Mouse (Mus musculus) CH12.LX (cell line): Measurements from ENCODE around the gene Parp1. TPM values are rescaled to one million over a fixed set of nuclear protein-coding genes. Genes with fewer than 3 reads are reported as not detected.

Source experiments
- DNase-seq: peaks from one replicate; pipeline ENCODE4 v3.0.0-alpha.2; 2013; ENCODE audit errors: extremely low read depth
- H3K27ac ChIP-seq: 2 replicates; pipeline ENCODE4 v1.5.1; 2012; ENCODE audit warnings: low read depth, mild to moderate bottlenecking, control low read depth, moderate library complexity; ENCODE audit not compliant: insufficient read depth
- H3K27me3 ChIP-seq: replicated peaks from 2 replicates; pipeline ENCODE3; 2012; ENCODE audit warnings: inconsistent platforms
- H3K36me3 ChIP-seq, 2 experiments: replicated peaks in 1 of 2; 2 replicates each; pipeline versions ENCODE3 to v1.6.1; 2012; ENCODE audit warnings: inconsistent platforms in 1 of 2, low read length in 1 of 2, mild to moderate bottlenecking in 1 of 2, mixed read lengths in 1 of 2, moderate library complexity in 1 of 2; ENCODE audit not compliant: control insufficient read depth in 1 of 2, insufficient read depth in 1 of 2
- H3K4me1 ChIP-seq, 2 experiments: 2 replicates each; pipeline ENCODE4 v1.6.1; 2012; ENCODE audit warnings: inconsistent platforms in 1 of 2, moderate library complexity in 1 of 2; ENCODE audit not compliant: insufficient read depth in 2 of 2, control insufficient read depth in 1 of 2
- H3K4me2 ChIP-seq: 2 replicates; pipeline ENCODE4 v1.6.1; 2012; ENCODE audit warnings: low read depth, mild to moderate bottlenecking, control low read depth; ENCODE audit not compliant: poor library complexity, insufficient read depth, severe bottlenecking
- H3K4me3 ChIP-seq, 3 experiments: fragments of 150-350 bp in 1 of 3; sonication (generic) in 1 of 3; replicated peaks in 1 of 3; 2 replicates each; pipeline versions ENCODE3 to v1.5.1; 2011 to 2012; ENCODE audit warnings: low read depth in 2 of 3, low read length in 2 of 3, mild to moderate bottlenecking in 2 of 3, moderate library complexity in 2 of 3, control low read depth in 1 of 3, improper control_type of control experiment in 1 of 3, inconsistent platforms in 1 of 3, mixed read lengths in 1 of 3; ENCODE audit not compliant: poor library complexity in 1 of 3
- H3K79me2 ChIP-seq: replicated peaks from 2 replicates; pipeline ENCODE4 v1.6.1; 2012; ENCODE audit warnings: mild to moderate bottlenecking, moderate library complexity; ENCODE audit not compliant: control insufficient read depth, poor library complexity, insufficient read depth, severe bottlenecking; ENCODE audit errors: extremely low read depth
- H3K9ac ChIP-seq: 2 replicates; pipeline ENCODE4 v1.6.1; 2012; ENCODE audit warnings: low read depth, mild to moderate bottlenecking, control low read depth, moderate library complexity; ENCODE audit not compliant: insufficient read depth
- H3K9me3 ChIP-seq: replicated peaks from 2 replicates; pipeline ENCODE3; 2012; ENCODE audit warnings: low read length, inconsistent platforms, mixed read lengths
- CHD1 ChIP-seq: IDR thresholded peaks from 2 replicates; pipeline ENCODE4 v1.6.1; 2012; ENCODE audit warnings: low read depth, low read length, improper control_type of control experiment, inconsistent platforms
- CTCF ChIP-seq, 2 experiments: IDR thresholded peaks in 1 of 2; conservative IDR thresholded peaks in 1 of 2; 2 replicates each; pipeline ENCODE4 v1.5.1; 2011 to 2012; ENCODE audit warnings: low read depth in 2 of 2, low read length in 2 of 2, improper control_type of control experiment in 1 of 2, inconsistent platforms in 1 of 2, mild to moderate bottlenecking in 1 of 2, moderate library complexity in 1 of 2
- ELF1 ChIP-seq: IDR thresholded peaks from 2 replicates; pipeline ENCODE4 v1.6.1; 2014; ENCODE audit warnings: low read depth, mild to moderate bottlenecking, inconsistent platforms, low read length, improper control_type of control experiment
- EP300 ChIP-seq: IDR thresholded peaks from 2 replicates; pipeline ENCODE4 v1.6.1; 2011; ENCODE audit warnings: low read length, improper control_type of control experiment
- HCFC1 ChIP-seq: IDR thresholded peaks from 2 replicates; pipeline ENCODE4 v1.6.1; 2012; ENCODE audit warnings: low read depth, mild to moderate bottlenecking, inconsistent platforms, low read length, improper control_type of control experiment
- JUN ChIP-seq: IDR thresholded peaks from 2 replicates; pipeline ENCODE4 v1.6.1; 2011; ENCODE audit warnings: low read depth, mild to moderate bottlenecking, low read length, improper control_type of control experiment, moderate library complexity; ENCODE audit not compliant: insufficient read depth
- JUND ChIP-seq: conservative IDR thresholded peaks from 2 replicates; pipeline ENCODE4 v1.6.1; 2011; ENCODE audit warnings: low read depth, low read length, improper control_type of control experiment
- MAFK ChIP-seq: IDR thresholded peaks from 2 replicates; pipeline ENCODE4 v1.6.1; 2011; ENCODE audit warnings: low read length, improper control_type of control experiment; ENCODE audit not compliant: insufficient replicate concordance
- MAZ ChIP-seq: IDR thresholded peaks from 2 replicates; pipeline ENCODE4 v1.6.1; 2012; ENCODE audit warnings: low read depth, mild to moderate bottlenecking, inconsistent platforms, low read length, improper control_type of control experiment, moderate library complexity
- MEF2A ChIP-seq: IDR thresholded peaks from 2 replicates; pipeline ENCODE4 v1.6.1; 2014; ENCODE audit warnings: low read depth, mild to moderate bottlenecking, inconsistent platforms, low read length, improper control_type of control experiment, borderline replicate concordance
- MYC ChIP-seq: IDR thresholded peaks from 2 replicates; pipeline ENCODE4 v1.6.1; 2011; ENCODE audit warnings: low read depth, mild to moderate bottlenecking, improper control_type of control experiment, low read length
- NRF1 ChIP-seq: IDR thresholded peaks from 2 replicates; pipeline ENCODE4 v1.6.1; 2014; ENCODE audit warnings: low read depth, mild to moderate bottlenecking, inconsistent platforms, low read length, improper control_type of control experiment, moderate library complexity
- SIN3A ChIP-seq: IDR thresholded peaks from 2 replicates; pipeline ENCODE4 v1.6.1; 2012; ENCODE audit warnings: low read length, improper control_type of control experiment, inconsistent platforms
- SMC3 ChIP-seq: IDR thresholded peaks from 2 replicates; pipeline ENCODE4 v1.6.1; 2011; ENCODE audit warnings: low read depth, low read length, improper control_type of control experiment
- USF1 ChIP-seq: IDR thresholded peaks from 2 replicates; pipeline ENCODE4 v1.6.1; 2014; ENCODE audit warnings: low read depth, mild to moderate bottlenecking, inconsistent platforms, low read length, improper control_type of control experiment
- USF2 ChIP-seq: conservative IDR thresholded peaks from 2 replicates; pipeline ENCODE4 v1.6.1; 2011; ENCODE audit warnings: low read depth, low read length, improper control_type of control experiment
- ZKSCAN1 ChIP-seq: IDR thresholded peaks from 2 replicates; pipeline ENCODE4 v1.6.1; 2012; ENCODE audit warnings: low read depth, inconsistent platforms, low read length, improper control_type of control experiment, borderline replicate concordance
- ZNF384 ChIP-seq: IDR thresholded peaks from 2 replicates; pipeline ENCODE4 v1.6.1; 2012; ENCODE audit warnings: low read depth, low read length, improper control_type of control experiment, inconsistent platforms
- dilution Hi-C: fragments of 300-500 bp; cut with MboI; formaldehyde crosslinking; loops from 2 replicates; pipeline ENCODE4 v1.14.3; 2020; ENCODE audit warnings: low sequenced_read_pairs; ENCODE audit not compliant: extremely low pct_unique_long_range_greater_than_20kb, extremely low pct_ligation_motif_present
- in situ Hi-C: fragments of 300-500 bp; cut with MboI; formaldehyde crosslinking; loops from 3 replicates; pipeline ENCODE4 v1.14.3; 2019; ENCODE audit warnings: low sequenced_read_pairs, low pct_ligation_motif_present, low pct_unique_long_range_greater_than_20kb, mixed read lengths
- polyA plus RNA-seq: library from polyadenylated mRNA; unstranded; fragments of >175 nt; gene quantifications from 2 replicates; pipeline ENCODE4 v1.2.1, GENCODE M21; 2012; ENCODE audit warnings: low read depth; ENCODE audit not compliant: insufficient read length
- total RNA-seq, 2 experiments: library from RNA; depleted of rRNA; stranded (reverse); fragments of 300-350 nt in 1 of 2; fragments of >200 nt in 1 of 2; gene quantifications; 2 replicates each; pipeline ENCODE4 v1.2.3; 2012 to 2014

The Parp1 gene
- total and polyA plus RNA-seq, 3 experiments, result 310 to 313 (median 310) TPM

- H3K27ac ChIP-seq, result peak overlapping the region; percentile 25; the same call in 1 of the 2 replicates
- H3K27me3 ChIP-seq, result no peaks in the 10 kb centered on the region
- H3K4me3 ChIP-seq, result peak overlapping the region in 2 of 3 experiments; percentile 26 to 60
- dilution Hi-C loops, result no loop called here
- H3K36me3 ChIP-seq, result peaks cover 0 to 15% of the 10 kb centered on the region in 2 experiments
- H3K4me1 ChIP-seq, result peaks cover 29 to 56% of the 10 kb centered on the region in 2 experiments
- H3K9ac ChIP-seq, result no peak overlapping the region
- no peak overlapping the region for H3K4me2 ChIP-seq
- DNase-seq, result no peak
- TF ChIP-seq ZNF384, result no peak
- H3K9me3 ChIP-seq, result no peaks in the 10 kb centered on the region
- in situ Hi-C loops, result no loop called here
- H3K79me2 ChIP-seq, result no peaks in the 10 kb centered on the region
Measured at GRCm38 (mm10) chr1:180520190-180520589, 48.5 kb upstream of the Parp1 start.

GRCm38 (mm10) chr1:180523320-180523719 lies 45.4 kb upstream of the Parp1 start:
- Histone ChIP-seq H3K27me3 (no peaks in the 10 kb centered on the region), H3K4me1 (peaks cover 16 to 63% of the 10 kb centered on the region in 2 experiments), H3K79me2 (no peaks in the 10 kb centered on the region), H3K9me3 (peaks cover 3% of the 10 kb centered on the region), H3K9ac (no peak overlapping the region), H3K36me3 (peaks cover 0 to 4% of the 10 kb centered on the region in 2 experiments), H3K4me2 (no peak overlapping the region), H3K27ac (no peak overlapping the region), H3K4me3 (no peak overlapping the region)
- TF ChIP-seq MAZ (no peak), MYC (no peak), SIN3A (no peak), CTCF (conservative IDR thresholded peaks at IDR 0.05 in 1 of 2, IDR thresholded peaks at IDR 0.05 in 1 of 2; ENCODE audit: low read depth in 2 of 2, low read length in 2 of 2) (no peak)
- dilution Hi-C loops, result no loop called here
- in situ Hi-C loops, result no loop called here
- DNase-seq, result no peak

- dilution Hi-C loops, result no loop called here
- H3K4me2 ChIP-seq, result no peak overlapping the region
Measured at GRCm38 (mm10) chr1:180525301-180525700, 43.4 kb upstream of the Parp1 start.

More at GRCm38 (mm10) chr1:180525301-180525700, 43.4 kb upstream of the Parp1 start:
- H3K36me3 ChIP-seq, result peaks cover 0 to 4% of the 10 kb centered on the region in 2 experiments
- H3K27ac ChIP-seq, result no peak overlapping the region
- H3K9me3 ChIP-seq, result peaks cover 3% of the 10 kb centered on the region
- in situ Hi-C loops, result loop anchor here (25.0 kb wide), 1 partner anchor 263 kb away; the partner anchor contains the start of gene Psen2
- H3K27me3 ChIP-seq, result no peaks in the 10 kb centered on the region
- H3K9ac ChIP-seq, result no peak overlapping the region
- H3K79me2 ChIP-seq, result no peaks in the 10 kb centered on the region
- TF ChIP-seq CHD1 (no peak), MYC (no peak), ELF1 (no peak), JUND (no peak), NRF1 (no peak), USF2 (no peak), ZKSCAN1 (no peak), SMC3 (no peak), USF1 (no peak), MAZ (no peak), JUN (no peak), MAFK (no peak), EP300 (no peak), MEF2A (no peak), CTCF (conservative IDR thresholded peaks at IDR 0.05 in 1 of 2, IDR thresholded peaks at IDR 0.05 in 1 of 2; ENCODE audit: low read depth in 2 of 2, low read length in 2 of 2) (no peak), HCFC1 (no peak)
- H3K4me1 ChIP-seq, result peaks cover 21 to 75% of the 10 kb centered on the region in 2 experiments
- H3K4me3 ChIP-seq, result no peak overlapping the region
- DNase-seq, result no peak
